Mouse (Mus musculus): Measurements from ENCODE around the gene AL731706.2. TPM values are rescaled to one million over a fixed set of nuclear protein-coding genes. Genes with fewer than 3 reads are reported as not detected.

Gene AL731706.2
- polyA plus RNA-seq (2012; rRNA removed): not detected in 2 replicates

DNA sequence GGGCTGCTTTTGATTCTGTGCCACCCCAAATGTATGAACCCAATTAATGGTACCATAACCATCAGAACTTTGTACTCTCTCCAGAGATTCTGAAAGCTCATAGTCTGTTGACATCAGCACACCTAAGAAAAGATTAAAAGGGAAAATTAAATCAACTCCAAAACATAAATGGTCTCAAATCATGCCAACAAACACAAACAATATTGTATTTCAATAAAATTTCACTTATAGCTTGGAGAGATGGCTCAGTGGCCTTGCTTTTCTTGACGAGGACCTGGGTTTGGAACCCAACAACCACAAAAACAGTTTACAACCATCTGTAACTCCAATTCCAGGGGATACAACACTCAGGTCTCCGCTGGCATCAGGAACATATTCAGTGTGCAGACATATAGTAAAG is at the start of gene AL731706.2:
AL731706.2 (minus strand) TSS at position 101 of the 400 bp plus-strand sequence.
- Histone ChIP-seq H3K27me3 (ENCODE audit: control insufficient read depth, insufficient read depth, low read length) (no peaks in the 10 kb centered on the region), H3K4me3 (ENCODE audit: control insufficient read depth, low read depth, low read length) (no peak within 1 kb of the TSS), H3K4me1 (ENCODE audit: control insufficient read depth, insufficient read depth, low read length) (no peaks in the 10 kb centered on the region; the same call in 1 of the 2 replicates), H3K27ac (ENCODE audit: control insufficient read depth, insufficient read depth, low read depth, low read length) (no peak within 1 kb of the TSS), H3K36me3 (ENCODE audit: control insufficient read depth, insufficient read depth, low read length) (peaks cover 4% of the 10 kb centered on the region; the same call in 1 of the 2 replicates)
- TF ChIP-seq CTCF (IDR thresholded peaks at IDR 0.05; ENCODE audit: control insufficient read depth, insufficient read depth, insufficient replicate concordance, low read depth, low read length) (no peak), POLR2A (IDR thresholded peaks at IDR 0.05; ENCODE audit: control insufficient read depth, low read depth, low read length) (no peak)

DNA sequence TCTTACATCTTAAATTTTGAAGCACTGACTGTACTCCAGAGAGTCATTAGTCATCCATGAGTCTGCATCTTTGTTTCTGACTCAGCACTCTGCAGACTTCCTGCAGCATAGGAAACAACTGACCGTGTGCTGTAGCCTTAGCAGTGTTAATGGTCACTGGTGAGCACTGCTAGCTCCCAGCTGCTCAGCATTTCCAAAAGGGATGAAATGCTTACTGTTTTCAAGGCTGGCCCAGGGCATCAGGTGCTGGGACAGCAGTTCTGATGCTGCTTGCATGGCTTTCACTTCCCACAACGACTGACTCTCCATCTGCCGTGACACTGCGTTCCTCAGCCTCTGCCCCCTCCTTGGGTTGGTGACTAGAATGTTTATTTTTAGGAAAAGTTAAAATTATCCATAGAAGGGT is 35.5 kb upstream of the AL731706.2 start:
- no peaks in the 10 kb centered on the region for H3K4me1 ChIP-seq (ENCODE audit: control insufficient read depth, insufficient read depth, low read length)

DNA sequence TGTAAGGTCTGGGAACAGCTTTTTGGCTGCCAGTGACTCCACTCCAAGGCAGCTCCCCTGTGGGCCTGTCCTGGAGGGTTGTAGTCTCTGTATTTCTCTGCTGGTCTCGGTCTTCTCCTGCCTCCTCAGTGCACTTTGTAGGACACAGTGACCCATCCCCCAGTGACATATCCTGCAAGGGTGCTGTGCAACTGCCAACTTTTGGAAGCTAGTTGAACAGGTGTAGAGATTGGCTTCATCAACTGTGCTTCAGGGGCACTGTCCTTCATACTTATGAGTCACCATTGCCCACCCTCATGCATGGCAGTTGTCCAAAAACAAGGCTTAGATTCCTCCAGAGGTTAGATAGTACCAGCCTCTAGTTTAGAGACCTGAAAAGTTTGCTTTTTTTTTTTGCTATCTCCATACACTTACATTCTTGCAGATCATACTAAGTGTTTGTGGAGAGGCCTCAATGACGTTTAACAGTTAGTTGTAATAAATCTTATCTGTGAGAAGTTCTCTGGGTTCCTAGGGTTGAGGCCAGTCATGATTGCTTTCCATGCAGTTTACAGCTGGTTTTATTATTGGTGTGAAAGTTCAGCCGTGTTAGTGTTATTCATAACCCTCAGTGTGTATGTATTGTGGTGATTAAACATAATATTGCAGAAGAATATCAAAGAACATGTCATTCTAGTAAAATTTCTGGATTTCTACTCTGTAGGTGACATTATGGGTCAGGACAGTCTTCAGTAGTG is 34.9 kb upstream of the AL731706.2 start:
- Histone ChIP-seq H3K4me1 (ENCODE audit: control insufficient read depth, insufficient read depth, low read length) (no peaks in the 10 kb centered on the region), H3K4me3 (ENCODE audit: control insufficient read depth, low read depth, low read length) (no peak overlapping the region), H3K27me3 (ENCODE audit: control insufficient read depth, insufficient read depth, low read length) (no peaks in the 10 kb centered on the region), H3K27ac (ENCODE audit: control insufficient read depth, insufficient read depth, low read depth, low read length) (no peak overlapping the region), H3K36me3 (ENCODE audit: control insufficient read depth, insufficient read depth, low read length) (no peaks in the 10 kb centered on the region)
- no peak for TF ChIP-seq CTCF (IDR thresholded peaks at IDR 0.05; ENCODE audit: control insufficient read depth, insufficient read depth, insufficient replicate concordance, low read depth, low read length)
- TF ChIP-seq POLR2A (IDR thresholded peaks at IDR 0.05; ENCODE audit: control insufficient read depth, low read depth, low read length): no peak

More for the DNA sequence above, 35.5 kb upstream of the AL731706.2 start:
- H3K36me3 ChIP-seq (ENCODE audit: control insufficient read depth, insufficient read depth, low read length): no peaks in the 10 kb centered on the region
- H3K4me3 ChIP-seq (ENCODE audit: control insufficient read depth, low read depth, low read length): no peak overlapping the region
- TF ChIP-seq POLR2A (IDR thresholded peaks at IDR 0.05; ENCODE audit: control insufficient read depth, low read depth, low read length): no peak
- TF ChIP-seq CTCF (IDR thresholded peaks at IDR 0.05; ENCODE audit: control insufficient read depth, insufficient read depth, insufficient replicate concordance, low read depth, low read length): no peak
- H3K27me3 ChIP-seq (ENCODE audit: control insufficient read depth, insufficient read depth, low read length): no peaks in the 10 kb centered on the region
- no peak overlapping the region; the same call in 1 of the 2 replicates for H3K27ac ChIP-seq (ENCODE audit: control insufficient read depth, insufficient read depth, low read depth, low read length)

DNA sequence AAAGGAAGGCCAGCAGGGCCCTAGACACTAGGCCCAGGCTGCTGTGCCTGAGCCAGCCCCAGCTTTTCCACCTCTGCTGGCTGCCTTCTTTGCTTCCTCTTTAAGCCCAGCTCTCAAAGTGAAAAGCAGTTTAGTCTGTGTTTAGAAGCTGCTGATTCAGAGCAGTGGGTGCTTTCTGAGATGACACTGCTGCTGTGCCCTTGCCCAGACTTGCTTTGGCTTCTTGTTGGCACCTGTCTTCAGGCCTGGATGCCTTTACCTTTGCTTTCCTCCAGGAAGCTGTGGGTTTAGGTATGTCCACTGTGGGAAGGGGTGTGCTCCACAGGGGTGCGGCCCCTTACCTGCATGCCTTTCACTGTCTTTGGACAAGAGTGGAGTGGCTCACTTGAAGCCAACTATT is 34.0 kb upstream of the AL731706.2 start:
- Histone ChIP-seq H3K36me3 (ENCODE audit: control insufficient read depth, insufficient read depth, low read length) (no peaks in the 10 kb centered on the region), H3K4me3 (ENCODE audit: control insufficient read depth, low read depth, low read length) (no peak overlapping the region), H3K27ac (ENCODE audit: control insufficient read depth, insufficient read depth, low read depth, low read length) (no peak overlapping the region), H3K4me1 (ENCODE audit: control insufficient read depth, insufficient read depth, low read length) (no peaks in the 10 kb centered on the region), H3K27me3 (ENCODE audit: control insufficient read depth, insufficient read depth, low read length) (no peaks in the 10 kb centered on the region)
- TF ChIP-seq POLR2A (IDR thresholded peaks at IDR 0.05; ENCODE audit: control insufficient read depth, low read depth, low read length) (no peak), CTCF (IDR thresholded peaks at IDR 0.05; ENCODE audit: control insufficient read depth, insufficient read depth, insufficient replicate concordance, low read depth, low read length) (no peak)

DNA sequence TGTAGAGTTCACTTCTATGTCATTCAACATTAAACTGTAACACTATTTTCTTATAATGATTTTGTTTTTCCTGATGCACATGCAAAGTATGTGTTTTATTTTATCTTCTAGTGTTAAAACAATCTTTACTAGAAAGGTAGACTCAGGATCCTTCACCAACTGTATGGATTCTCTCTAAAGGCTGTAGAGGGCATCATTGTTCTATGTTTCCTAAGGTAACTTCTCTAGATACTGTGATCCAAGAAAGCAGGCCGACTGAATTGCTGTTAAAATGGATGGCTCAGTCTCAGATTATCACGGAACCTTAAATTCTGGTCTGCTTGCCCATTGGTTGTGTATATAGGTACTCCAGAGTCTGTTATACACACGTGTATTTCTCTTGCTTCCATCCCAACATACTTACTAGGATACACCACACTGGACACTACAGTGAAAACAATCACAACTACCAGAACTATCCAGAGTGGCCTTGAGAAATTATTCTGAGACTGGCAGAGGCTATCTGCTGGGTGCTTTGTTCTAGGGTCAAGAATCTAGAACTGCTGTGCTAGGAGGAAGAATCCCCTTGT is 28.9 kb upstream of the AL731706.2 start:
- H3K36me3 ChIP-seq (ENCODE audit: control insufficient read depth, insufficient read depth, low read length): no peaks in the 10 kb centered on the region
- no peak overlapping the region for H3K27ac ChIP-seq (ENCODE audit: control insufficient read depth, insufficient read depth, low read depth, low read length)
- TF ChIP-seq POLR2A (IDR thresholded peaks at IDR 0.05; ENCODE audit: control insufficient read depth, low read depth, low read length) (no peak), CTCF (IDR thresholded peaks at IDR 0.05; ENCODE audit: control insufficient read depth, insufficient read depth, insufficient replicate concordance, low read depth, low read length) (no peak)
- H3K4me1 ChIP-seq (ENCODE audit: control insufficient read depth, insufficient read depth, low read length): no peaks in the 10 kb centered on the region
- no peaks in the 10 kb centered on the region for H3K27me3 ChIP-seq (ENCODE audit: control insufficient read depth, insufficient read depth, low read length)
- no peak overlapping the region for H3K4me3 ChIP-seq (ENCODE audit: control insufficient read depth, low read depth, low read length)

DNA sequence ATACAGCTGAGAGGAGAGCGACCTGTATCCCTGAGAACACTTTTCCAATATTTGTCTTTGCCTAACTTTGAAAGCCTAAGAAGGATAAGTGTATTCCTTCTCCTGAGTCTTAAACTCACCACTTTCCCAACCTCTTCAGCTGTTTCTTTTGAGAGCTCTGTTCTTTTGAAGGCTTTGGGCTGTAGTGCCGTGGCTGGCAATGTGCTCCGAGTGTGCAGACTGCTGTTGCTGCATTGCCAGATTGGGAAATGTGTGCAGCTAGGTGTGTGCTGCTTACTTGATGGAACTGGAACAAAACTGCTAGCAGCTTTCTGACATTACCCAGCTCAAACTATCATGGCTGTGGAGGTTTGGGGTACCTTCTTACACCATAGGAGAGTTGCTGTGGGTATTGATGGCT is 27.5 kb upstream of the AL731706.2 start:
- Histone ChIP-seq H3K27ac (ENCODE audit: control insufficient read depth, insufficient read depth, low read depth, low read length) (no peak overlapping the region), H3K27me3 (ENCODE audit: control insufficient read depth, insufficient read depth, low read length) (no peaks in the 10 kb centered on the region), H3K4me3 (ENCODE audit: control insufficient read depth, low read depth, low read length) (no peak overlapping the region), H3K4me1 (ENCODE audit: control insufficient read depth, insufficient read depth, low read length) (no peaks in the 10 kb centered on the region), H3K36me3 (ENCODE audit: control insufficient read depth, insufficient read depth, low read length) (no peaks in the 10 kb centered on the region)
- TF ChIP-seq POLR2A (IDR thresholded peaks at IDR 0.05; ENCODE audit: control insufficient read depth, low read depth, low read length): no peak
- TF ChIP-seq CTCF (IDR thresholded peaks at IDR 0.05; ENCODE audit: control insufficient read depth, insufficient read depth, insufficient replicate concordance, low read depth, low read length): no peak

DNA sequence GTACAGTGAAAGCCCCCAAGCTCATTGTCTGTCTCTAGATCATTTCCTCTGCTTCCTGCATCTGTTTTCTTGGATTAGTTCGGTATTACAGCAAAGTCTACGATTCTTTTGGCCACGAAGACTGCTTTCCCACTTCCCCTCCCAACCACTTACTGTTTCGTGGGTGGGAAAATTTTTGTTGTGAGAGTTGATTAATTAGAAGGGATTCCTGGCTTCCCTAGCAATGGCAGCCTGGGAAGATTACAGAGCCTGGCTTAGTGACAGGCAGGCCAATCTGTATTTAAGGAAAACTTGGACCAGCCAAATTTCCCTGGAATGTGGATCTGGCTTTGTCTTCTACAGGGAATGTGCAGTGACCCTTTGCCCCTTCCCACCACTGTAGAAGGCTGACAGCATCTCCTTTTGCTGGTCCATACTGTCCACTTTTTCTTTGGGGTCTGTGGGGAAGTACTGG is 26.5 kb upstream of the AL731706.2 start:
- Histone ChIP-seq H3K27me3 (ENCODE audit: control insufficient read depth, insufficient read depth, low read length) (no peaks in the 10 kb centered on the region), H3K27ac (ENCODE audit: control insufficient read depth, insufficient read depth, low read depth, low read length) (no peak overlapping the region), H3K36me3 (ENCODE audit: control insufficient read depth, insufficient read depth, low read length) (no peaks in the 10 kb centered on the region), H3K4me1 (ENCODE audit: control insufficient read depth, insufficient read depth, low read length) (no peaks in the 10 kb centered on the region), H3K4me3 (ENCODE audit: control insufficient read depth, low read depth, low read length) (no peak overlapping the region)
- TF ChIP-seq POLR2A (IDR thresholded peaks at IDR 0.05; ENCODE audit: control insufficient read depth, low read depth, low read length): no peak
- TF ChIP-seq CTCF (IDR thresholded peaks at IDR 0.05; ENCODE audit: control insufficient read depth, insufficient read depth, insufficient replicate concordance, low read depth, low read length): no peak
